Mouse (Mus musculus): ENCODE data around the gene Ank.

The Ank gene

GRCm38 (mm10) chr15:27598786-27599385, 132.4 kb downstream of the Ank start:
- no peak for DNase-seq (ENCODE audit: low spot score)

GRCm38 (mm10) chr15:27600524-27600923, 134.0 kb downstream of the Ank start:
- no peak for DNase-seq (ENCODE audit: low spot score)

- DNase-seq (ENCODE audit: low spot score) = no peak
Measured at GRCm38 (mm10) chr15:27604558-27604957, 138.1 kb downstream of the Ank start.

- no peak for DNase-seq (ENCODE audit: low spot score)
Measured at GRCm38 (mm10) chr15:27605252-27605651, 138.8 kb downstream of the Ank start.

GRCm38 (mm10) chr15:27609554-27609953, 143.1 kb downstream of the Ank start:
- DNase-seq (ENCODE audit: low spot score) = no peak

GRCm38 (mm10) chr15:27612533-27613221, 146.2 kb downstream of the Ank start:
- peak; percentile 29 for DNase-seq (ENCODE audit: low spot score)

GRCm38 (mm10) chr15:27613255-27613654, 146.8 kb downstream of the Ank start:
- no peak for DNase-seq (ENCODE audit: low spot score)

GRCm38 (mm10) chr15:27616159-27616558, 149.7 kb downstream of the Ank start:
- DNase-seq (ENCODE audit: low spot score) = peak; percentile 47

GRCm38 (mm10) chr15:27617227-27617626, 150.8 kb downstream of the Ank start:
- no peak for DNase-seq (ENCODE audit: low spot score)

- no peak for DNase-seq (ENCODE audit: low spot score)
Measured at GRCm38 (mm10) chr15:27618778-27619533, 152.5 kb downstream of the Ank start.

GRCm38 (mm10) chr15:27619683-27620082, 153.2 kb downstream of the Ank start:
- no peak for DNase-seq (ENCODE audit: low spot score)

- DNase-seq (ENCODE audit: low spot score) = no peak
Measured at GRCm38 (mm10) chr15:27620475-27621185, 154.2 kb downstream of the Ank start.

GRCm38 (mm10) chr15:27623286-27623685, 156.8 kb downstream of the Ank start:
- DNase-seq (ENCODE audit: low spot score) = no peak

GRCm38 (mm10) chr15:27625014-27625889, 158.8 kb downstream of the Ank start:
- DNase-seq (ENCODE audit: low spot score) = no peak

GRCm38 (mm10) chr15:27625890-27626255, 159.4 kb downstream of the Ank start:
- no peak for DNase-seq (ENCODE audit: low spot score)

GRCm38 (mm10) chr15:27626314-27626713, 159.8 kb downstream of the Ank start:
- DNase-seq (ENCODE audit: low spot score) = no peak

GRCm38 (mm10) chr15:27627794-27628193, 161.3 kb downstream of the Ank start:
- DNase-seq (ENCODE audit: low spot score) = no peak

- no peak for DNase-seq (ENCODE audit: low spot score)
Measured at GRCm38 (mm10) chr15:27629046-27629445, 162.6 kb downstream of the Ank start.

GRCm38 (mm10) chr15:27629800-27630600, 163.5 kb downstream of the Ank start:
- no peak for DNase-seq (ENCODE audit: low spot score)

GRCm38 (mm10) chr15:27630601-27631383, 164.3 kb downstream of the Ank start, which contains the start of gene Otulin:
Gene Otulin, minus strand, starts transcription at chr15:27630693.
- DNase-seq (ENCODE audit: low spot score) = peak; percentile 99

All from ovary, postnatal 36 days (tissue).